Mouse (Mus musculus): ENCODE data around the gene Ktn1. TPM values are rescaled to one million over a fixed set of nuclear protein-coding genes. Genes with fewer than 3 reads are reported as not detected.

The Ktn1 gene
- polyA plus RNA-seq, 1 experiment from 2014 or later: 111 TPM

- ATAC-seq (ENCODE audit: low FRiP score): no peak
- Histone ChIP-seq H3K9me3 (ENCODE audit: control insufficient read depth, low read length) (no peaks in the 10 kb centered on the region), H3K27ac (ENCODE audit: low read depth, low read length) (no peak overlapping the region), H3K9ac (ENCODE audit: low read length) (no peak overlapping the region), H3K27me3 (ENCODE audit: control insufficient read depth, insufficient read depth, low read length) (no peaks in the 10 kb centered on the region), H3K4me2 (no peak overlapping the region), H3K36me3 (ENCODE audit: control insufficient read depth, insufficient read depth, low read length) (no peaks in the 10 kb centered on the region), H3K4me1 (ENCODE audit: control insufficient read depth, insufficient read depth, low read length) (peaks cover 11% of the 10 kb centered on the region), H3K4me3 (ENCODE audit: low read depth, low read length) (no peak overlapping the region)
- WGBS: 89% methylated on average over 4 of the region's 4 CpGs
- DNase-seq (ENCODE audit: low spot score, missing footprints): no peak
Observed at GRCm38 (mm10) chr14:47651272-47651671, 3.0 kb downstream of the Ktn1 start.

- no peak overlapping the region for H3K27ac ChIP-seq (ENCODE audit: low read depth, low read length)
- no peak for DNase-seq (ENCODE audit: low spot score, missing footprints)
- 76% methylated on average over 2 of the region's 2 CpGs for WGBS
- H3K4me2 ChIP-seq: no peak overlapping the region
- H3K27me3 ChIP-seq (ENCODE audit: control insufficient read depth, insufficient read depth, low read length): no peaks in the 10 kb centered on the region
- ATAC-seq (ENCODE audit: low FRiP score): no peak
- no peaks in the 10 kb centered on the region for H3K36me3 ChIP-seq (ENCODE audit: control insufficient read depth, insufficient read depth, low read length)
- peaks cover 5% of the 10 kb centered on the region for H3K4me1 ChIP-seq (ENCODE audit: control insufficient read depth, insufficient read depth, low read length)
- H3K9ac ChIP-seq (ENCODE audit: low read length): no peak overlapping the region
- H3K9me3 ChIP-seq (ENCODE audit: control insufficient read depth, low read length): no peaks in the 10 kb centered on the region
- no peak overlapping the region for H3K4me3 ChIP-seq (ENCODE audit: low read depth, low read length)
Observed at GRCm38 (mm10) chr14:47655444-47655843, 7.2 kb downstream of the Ktn1 start.

- ATAC-seq (ENCODE audit: low FRiP score): no peak
- Histone ChIP-seq H3K9me3 (ENCODE audit: control insufficient read depth, low read length) (no peaks in the 10 kb centered on the region), H3K36me3 (ENCODE audit: control insufficient read depth, insufficient read depth, low read length) (0 out of 2 replicates have a peak, but pooled peaks cover 3% of the 10 kb centered on the region)
Observed at GRCm38 (mm10) chr14:47663844-47664469, 15.7 kb downstream of the Ktn1 start.

GRCm38 (mm10) chr14:47664470-47664864 is 16.2 kb downstream of the Ktn1 start:
- no peak overlapping the region for H3K9ac ChIP-seq (ENCODE audit: low read length)
- 0 out of 2 replicates have a peak, but pooled peaks cover 3% of the 10 kb centered on the region for H3K36me3 ChIP-seq (ENCODE audit: control insufficient read depth, insufficient read depth, low read length)
- no peak overlapping the region for H3K4me3 ChIP-seq (ENCODE audit: low read depth, low read length)
- no peaks in the 10 kb centered on the region for H3K4me1 ChIP-seq (ENCODE audit: control insufficient read depth, insufficient read depth, low read length)
- H3K27me3 ChIP-seq (ENCODE audit: control insufficient read depth, insufficient read depth, low read length): no peaks in the 10 kb centered on the region
- no peak for DNase-seq (ENCODE audit: low spot score, missing footprints)
- H3K27ac ChIP-seq (ENCODE audit: low read depth, low read length): no peak overlapping the region
- no peak overlapping the region for H3K4me2 ChIP-seq
- H3K9me3 ChIP-seq (ENCODE audit: control insufficient read depth, low read length): no peaks in the 10 kb centered on the region
- ATAC-seq (ENCODE audit: low FRiP score): no peak

More at GRCm38 (mm10) chr14:47663844-47664469, 15.7 kb downstream of the Ktn1 start:
- no peaks in the 10 kb centered on the region for H3K27me3 ChIP-seq (ENCODE audit: control insufficient read depth, insufficient read depth, low read length)
- no peak overlapping the region for H3K27ac ChIP-seq (ENCODE audit: low read depth, low read length)
- 91% methylated on average over 11 of the region's 11 CpGs for WGBS
- no peak overlapping the region for H3K4me3 ChIP-seq (ENCODE audit: low read depth, low read length)
- DNase-seq (ENCODE audit: low spot score, missing footprints): no peak
- no peak overlapping the region for H3K4me2 ChIP-seq
- no peaks in the 10 kb centered on the region for H3K4me1 ChIP-seq (ENCODE audit: control insufficient read depth, insufficient read depth, low read length)
- no peak overlapping the region for H3K9ac ChIP-seq (ENCODE audit: low read length)

GRCm38 (mm10) chr14:47665061-47665778 is 17.0 kb downstream of the Ktn1 start:
- H3K9ac ChIP-seq (ENCODE audit: low read length): no peak overlapping the region
- H3K36me3 ChIP-seq (ENCODE audit: control insufficient read depth, insufficient read depth, low read length): 0 out of 2 replicates have a peak, but pooled peaks cover 3% of the 10 kb centered on the region
- 92% methylated on average over 5 of the region's 5 CpGs for WGBS
- no peak overlapping the region for H3K27ac ChIP-seq (ENCODE audit: low read depth, low read length)
- DNase-seq (ENCODE audit: low spot score, missing footprints): no peak
- no peak for ATAC-seq (ENCODE audit: low FRiP score)
- H3K9me3 ChIP-seq (ENCODE audit: control insufficient read depth, low read length): no peaks in the 10 kb centered on the region
- no peaks in the 10 kb centered on the region for H3K4me1 ChIP-seq (ENCODE audit: control insufficient read depth, insufficient read depth, low read length)
- no peak overlapping the region for H3K4me3 ChIP-seq (ENCODE audit: low read depth, low read length)
- H3K27me3 ChIP-seq (ENCODE audit: control insufficient read depth, insufficient read depth, low read length): no peaks in the 10 kb centered on the region
- no peak overlapping the region for H3K4me2 ChIP-seq

- Histone ChIP-seq H3K27me3 (ENCODE audit: control insufficient read depth, insufficient read depth, low read length) (no peaks in the 10 kb centered on the region), H3K36me3 (ENCODE audit: control insufficient read depth, insufficient read depth, low read length) (peaks cover 3% of the 10 kb centered on the region; the same call in 1 of the 2 replicates), H3K27ac (ENCODE audit: low read depth, low read length) (no peak overlapping the region), H3K4me1 (ENCODE audit: control insufficient read depth, insufficient read depth, low read length) (no peaks in the 10 kb centered on the region), H3K4me2 (no peak overlapping the region), H3K4me3 (ENCODE audit: low read depth, low read length) (no peak overlapping the region), H3K9me3 (ENCODE audit: control insufficient read depth, low read length) (no peaks in the 10 kb centered on the region), H3K9ac (ENCODE audit: low read length) (no peak overlapping the region)
- DNase-seq (ENCODE audit: low spot score, missing footprints) (no peak), ATAC-seq (ENCODE audit: low FRiP score) (no peak)
Observed at GRCm38 (mm10) chr14:47668096-47668495, 19.8 kb downstream of the Ktn1 start.

- ATAC-seq (ENCODE audit: low FRiP score) (no peak), DNase-seq (ENCODE audit: low spot score, missing footprints) (peak; percentile 69)
- H3K4me1 ChIP-seq (ENCODE audit: control insufficient read depth, insufficient read depth, low read length): no peaks in the 10 kb centered on the region
- peaks cover 19% of the 10 kb centered on the region; the same call in 1 of the 2 replicates for H3K36me3 ChIP-seq (ENCODE audit: control insufficient read depth, insufficient read depth, low read length)
- no peaks in the 10 kb centered on the region for H3K27me3 ChIP-seq (ENCODE audit: control insufficient read depth, insufficient read depth, low read length)
- no peak overlapping the region for H3K9ac ChIP-seq (ENCODE audit: low read length)
- no peaks in the 10 kb centered on the region for H3K9me3 ChIP-seq (ENCODE audit: control insufficient read depth, low read length)
- H3K4me2 ChIP-seq: no peak overlapping the region
- no peak overlapping the region for H3K27ac ChIP-seq (ENCODE audit: low read depth, low read length)
- H3K4me3 ChIP-seq (ENCODE audit: low read depth, low read length): no peak overlapping the region
- 95% methylated on average over 10 of the region's 10 CpGs for WGBS
Observed at GRCm38 (mm10) chr14:47682886-47683285, 34.6 kb downstream of the Ktn1 start.

GRCm38 (mm10) chr14:47684579-47684978 is 36.3 kb downstream of the Ktn1 start:
- no peaks in the 10 kb centered on the region for H3K4me1 ChIP-seq (ENCODE audit: control insufficient read depth, insufficient read depth, low read length)
- H3K9me3 ChIP-seq (ENCODE audit: control insufficient read depth, low read length): no peaks in the 10 kb centered on the region
- H3K4me2 ChIP-seq: no peak overlapping the region
- no peak overlapping the region for H3K4me3 ChIP-seq (ENCODE audit: low read depth, low read length)
- no peak overlapping the region for H3K27ac ChIP-seq (ENCODE audit: low read depth, low read length)
- ATAC-seq (ENCODE audit: low FRiP score) (no peak), DNase-seq (ENCODE audit: low spot score, missing footprints) (no peak)
- 94% methylated on average over 5 of the region's 5 CpGs for WGBS
- no peaks in the 10 kb centered on the region for H3K27me3 ChIP-seq (ENCODE audit: control insufficient read depth, insufficient read depth, low read length)
- no peak overlapping the region for H3K9ac ChIP-seq (ENCODE audit: low read length)
- peaks cover 13% of the 10 kb centered on the region; the same call in 1 of the 2 replicates for H3K36me3 ChIP-seq (ENCODE audit: control insufficient read depth, insufficient read depth, low read length)

- DNase-seq (ENCODE audit: low spot score, missing footprints): no peak
- Histone ChIP-seq H3K9me3 (ENCODE audit: control insufficient read depth, low read length) (no peaks in the 10 kb centered on the region), H3K4me1 (ENCODE audit: control insufficient read depth, insufficient read depth, low read length) (no peaks in the 10 kb centered on the region), H3K4me3 (ENCODE audit: low read depth, low read length) (no peak overlapping the region), H3K27me3 (ENCODE audit: control insufficient read depth, insufficient read depth, low read length) (no peaks in the 10 kb centered on the region), H3K36me3 (ENCODE audit: control insufficient read depth, insufficient read depth, low read length) (peaks cover 8% of the 10 kb centered on the region; the same call in 1 of the 2 replicates), H3K4me2 (no peak overlapping the region), H3K9ac (ENCODE audit: low read length) (no peak overlapping the region), H3K27ac (ENCODE audit: low read depth, low read length) (no peak overlapping the region)
- no peak for ATAC-seq (ENCODE audit: low FRiP score)
- 76% methylated on average over 5 of the region's 5 CpGs for WGBS
Observed at GRCm38 (mm10) chr14:47699126-47699525, 50.9 kb downstream of the Ktn1 start.
